Mouse (Mus musculus): ENCODE measurements at regions not wholly inside any gene's neighbourhood (a gene's known extent, or its start where the extent isn't known, plus 50 kb on each side); places are given as distances from the start of the nearest gene placed in this dataset. TPM values are rescaled to one million over a fixed set of nuclear protein-coding genes. Genes with fewer than 3 reads are reported as not detected.

Small RNAs in the stretch of these regions (microRNA-seq; reads per million reads assigned to microRNA genes)
- gene Mir21c, result not detected
